Mouse (Mus musculus): Measurements from ENCODE around the gene Ccl1. TPM values are rescaled to one million over a fixed set of nuclear protein-coding genes. Genes with fewer than 3 reads are reported as not detected.

Ccl1 gene
- polyA plus RNA-seq, 1 experiment from 2014 or later: not detected

DNA sequence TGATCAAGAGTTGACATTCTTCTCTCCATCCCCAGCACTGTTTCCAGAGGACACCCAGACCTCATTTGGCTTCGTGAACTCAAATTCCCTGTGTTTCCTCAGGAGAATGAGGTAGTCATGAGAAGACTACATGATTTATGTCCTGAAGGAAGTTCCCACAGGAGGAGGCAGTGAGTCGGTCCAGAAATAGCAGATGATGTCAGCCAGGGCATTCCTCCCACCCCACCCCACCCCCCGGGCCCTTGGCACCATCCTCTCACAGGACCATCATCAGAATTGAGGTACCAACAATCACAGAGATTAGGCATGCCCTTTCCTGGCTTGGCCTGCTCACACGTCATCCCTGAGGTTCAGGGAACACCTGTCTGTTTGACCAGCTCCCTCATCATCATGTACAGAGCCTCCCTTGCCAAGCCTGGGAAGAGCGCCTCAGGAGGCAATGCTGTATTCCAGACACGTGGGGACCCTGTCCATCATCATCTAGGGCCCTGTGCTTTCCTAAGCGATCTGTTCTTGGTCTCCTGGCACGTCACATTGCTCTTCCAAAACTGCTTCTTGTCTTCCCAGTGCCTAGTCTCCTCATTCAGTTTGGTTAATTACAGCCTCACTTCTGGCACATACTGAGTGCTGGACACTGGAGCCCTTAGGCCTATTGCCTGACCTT lies 31.2 kb downstream of the Ccl1 start:
- Histone ChIP-seq H3K4me1 (replicated peaks; ENCODE audit: control insufficient read depth, insufficient read depth, low read length) (no peaks in the 10 kb centered on the region), H3K27ac (ENCODE audit: low read depth, low read length) (no peak overlapping the region), H3K4me2 (no peak overlapping the region), H3K27me3 (replicated peaks; ENCODE audit: control insufficient read depth, insufficient read depth, low read length) (no peaks in the 10 kb centered on the region), H3K36me3 (ENCODE audit: control insufficient read depth, insufficient read depth, low read length) (no peaks in the 10 kb centered on the region), H3K9me3 (ENCODE audit: control insufficient read depth, low read length) (no peaks in the 10 kb centered on the region), H3K4me3 (ENCODE audit: low read depth, low read length) (no peak overlapping the region), H3K9ac (ENCODE audit: low read depth, low read length) (no peak overlapping the region)
- DNase-seq (ENCODE audit: low spot score) (no peak), ATAC-seq (replicated peaks; ENCODE audit: low FRiP score) (no peak)
- 60% methylated on average over 8 of the region's 8 CpGs for WGBS

DNA sequence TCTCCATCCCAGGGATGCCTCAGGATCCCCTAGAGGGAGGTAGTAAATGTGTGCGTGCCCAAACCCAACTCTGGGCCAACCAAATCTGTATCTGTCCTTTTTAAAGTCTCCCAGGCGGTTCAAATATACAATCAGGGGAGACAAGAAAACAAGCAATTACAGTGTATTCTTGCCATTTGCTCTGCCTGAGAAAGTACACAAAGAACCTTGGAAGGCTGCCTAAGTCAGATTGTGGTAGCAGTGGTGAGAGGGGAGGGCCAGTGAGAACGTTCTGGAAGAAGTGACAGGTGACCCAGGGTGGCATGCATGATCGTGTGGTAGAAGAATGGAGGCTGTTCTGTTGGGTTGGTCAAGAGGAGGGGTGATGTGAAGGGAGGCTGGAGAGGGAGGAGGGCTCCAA lies 46.4 kb downstream of the Ccl1 start:
- H3K27ac ChIP-seq (ENCODE audit: low read depth, low read length): no peak overlapping the region
- H3K4me1 ChIP-seq (replicated peaks; ENCODE audit: control insufficient read depth, insufficient read depth, low read length): no peaks in the 10 kb centered on the region
- DNase-seq (ENCODE audit: low spot score) (no peak), ATAC-seq (replicated peaks; ENCODE audit: low FRiP score) (no peak)
- no peaks in the 10 kb centered on the region for H3K9me3 ChIP-seq (ENCODE audit: control insufficient read depth, low read length)
- no peaks in the 10 kb centered on the region for H3K36me3 ChIP-seq (ENCODE audit: control insufficient read depth, insufficient read depth, low read length)
- H3K9ac ChIP-seq (ENCODE audit: low read depth, low read length): no peak overlapping the region
- H3K4me3 ChIP-seq (ENCODE audit: low read depth, low read length): no peak overlapping the region
- peaks cover 3% of the 10 kb centered on the region for H3K27me3 ChIP-seq (replicated peaks; ENCODE audit: control insufficient read depth, insufficient read depth, low read length)
- no peak overlapping the region for H3K4me2 ChIP-seq
- 48% methylated on average over 4 of the region's 4 CpGs for WGBS

DNA sequence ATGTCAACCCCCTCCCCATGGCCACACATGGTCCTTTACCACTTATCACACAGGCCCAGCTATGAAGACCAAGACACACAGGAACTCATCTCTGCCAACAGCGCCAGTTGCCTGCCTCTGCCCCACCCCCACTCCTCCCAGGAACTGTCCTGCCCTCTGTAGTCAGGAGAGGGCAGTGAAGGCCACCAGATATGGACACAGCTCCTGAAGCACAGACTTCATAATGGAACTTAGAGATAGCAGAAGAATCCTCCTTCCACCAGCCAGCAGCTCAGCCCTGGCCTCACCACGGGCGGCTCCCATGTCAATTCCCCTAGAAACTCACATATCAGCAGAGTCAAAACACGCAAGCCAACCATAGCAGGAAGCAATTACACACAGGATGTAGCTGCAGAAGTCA lies 49.9 kb downstream of the Ccl1 start:
- DNase-seq (ENCODE audit: low spot score) (peak; percentile 36), ATAC-seq (replicated peaks; ENCODE audit: low FRiP score) (0 out of 2 replicates have a peak, but pooled peaks have one; percentile 26)
- peaks cover 3% of the 10 kb centered on the region for H3K27me3 ChIP-seq (replicated peaks; ENCODE audit: control insufficient read depth, insufficient read depth, low read length)
- no peak overlapping the region for H3K27ac ChIP-seq (ENCODE audit: low read depth, low read length)
- H3K4me1 ChIP-seq (replicated peaks; ENCODE audit: control insufficient read depth, insufficient read depth, low read length): no peaks in the 10 kb centered on the region
- no peak overlapping the region for H3K4me3 ChIP-seq (ENCODE audit: low read depth, low read length)
- H3K36me3 ChIP-seq (ENCODE audit: control insufficient read depth, insufficient read depth, low read length): no peaks in the 10 kb centered on the region
- no peak overlapping the region for H3K4me2 ChIP-seq
- WGBS: 16% methylated on average over 4 of the region's 4 CpGs
- no peak overlapping the region for H3K9ac ChIP-seq (ENCODE audit: low read depth, low read length)
- H3K9me3 ChIP-seq (ENCODE audit: control insufficient read depth, low read length): no peaks in the 10 kb centered on the region

DNA sequence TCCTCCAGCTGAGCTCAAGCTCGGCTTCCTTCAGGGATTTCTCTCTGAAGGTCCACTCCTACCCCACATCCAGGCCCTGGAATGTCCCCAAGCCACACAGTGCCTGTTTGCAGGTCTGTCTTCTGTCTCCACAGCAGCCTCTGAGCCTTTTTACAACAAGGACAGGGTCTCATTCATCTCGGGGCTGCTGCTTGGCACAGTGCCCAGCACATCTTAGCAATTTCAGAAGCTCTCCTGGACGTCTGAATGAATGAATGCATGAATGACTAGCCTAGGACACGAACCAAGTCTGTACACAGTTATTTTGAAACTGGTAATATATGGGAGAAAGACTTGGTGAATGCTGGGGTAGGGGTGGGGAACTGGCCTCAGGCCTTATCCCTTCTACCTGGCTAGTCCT lies 52.1 kb downstream of the Ccl1 start:
- H3K36me3 ChIP-seq (ENCODE audit: control insufficient read depth, insufficient read depth, low read length): no peaks in the 10 kb centered on the region
- no peak overlapping the region for H3K27ac ChIP-seq (ENCODE audit: low read depth, low read length)
- H3K9ac ChIP-seq (ENCODE audit: low read depth, low read length): no peak overlapping the region
- ATAC-seq (replicated peaks; ENCODE audit: low FRiP score): no peak
- 45% methylated on average over 4 of the region's 4 CpGs for WGBS
- H3K4me1 ChIP-seq (replicated peaks; ENCODE audit: control insufficient read depth, insufficient read depth, low read length): no peaks in the 10 kb centered on the region
- no peak overlapping the region for H3K4me2 ChIP-seq
- no peak overlapping the region for H3K4me3 ChIP-seq (ENCODE audit: low read depth, low read length)
- no peak for DNase-seq (ENCODE audit: low spot score)
- no peaks in the 10 kb centered on the region for H3K27me3 ChIP-seq (replicated peaks; ENCODE audit: control insufficient read depth, insufficient read depth, low read length)
- H3K9me3 ChIP-seq (ENCODE audit: control insufficient read depth, low read length): no peaks in the 10 kb centered on the region

DNA sequence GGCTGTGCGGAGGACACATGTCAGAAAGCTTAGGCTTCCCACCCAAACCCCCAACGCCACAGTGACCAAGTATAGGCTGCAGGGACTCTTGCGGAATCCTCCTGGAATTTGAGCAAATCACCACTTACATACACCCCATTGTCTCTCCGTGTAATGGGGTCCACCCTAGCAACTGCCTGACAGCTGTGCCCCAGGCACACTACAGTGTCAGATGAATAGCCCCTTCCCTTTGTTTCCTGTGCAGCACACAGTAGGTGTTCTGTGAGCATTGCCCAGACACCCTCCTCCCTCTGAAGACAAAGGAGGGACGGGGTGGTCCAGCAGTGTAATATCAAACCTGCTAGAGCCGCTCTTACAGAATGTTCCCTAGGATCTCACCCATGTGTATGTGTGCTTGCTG lies 54.2 kb downstream of the Ccl1 start:
- DNase-seq (ENCODE audit: low spot score): no peak
- Histone ChIP-seq H3K4me2 (no peak overlapping the region), H3K4me1 (replicated peaks; ENCODE audit: control insufficient read depth, insufficient read depth, low read length) (no peaks in the 10 kb centered on the region), H3K9ac (ENCODE audit: low read depth, low read length) (no peak overlapping the region), H3K4me3 (ENCODE audit: low read depth, low read length) (no peak overlapping the region), H3K9me3 (ENCODE audit: control insufficient read depth, low read length) (no peaks in the 10 kb centered on the region), H3K36me3 (ENCODE audit: control insufficient read depth, insufficient read depth, low read length) (no peaks in the 10 kb centered on the region), H3K27me3 (replicated peaks; ENCODE audit: control insufficient read depth, insufficient read depth, low read length) (no peaks in the 10 kb centered on the region), H3K27ac (ENCODE audit: low read depth, low read length) (no peak overlapping the region)
- no peak for ATAC-seq (replicated peaks; ENCODE audit: low FRiP score)
- 78% methylated on average over 6 of the region's 6 CpGs for WGBS

DNA sequence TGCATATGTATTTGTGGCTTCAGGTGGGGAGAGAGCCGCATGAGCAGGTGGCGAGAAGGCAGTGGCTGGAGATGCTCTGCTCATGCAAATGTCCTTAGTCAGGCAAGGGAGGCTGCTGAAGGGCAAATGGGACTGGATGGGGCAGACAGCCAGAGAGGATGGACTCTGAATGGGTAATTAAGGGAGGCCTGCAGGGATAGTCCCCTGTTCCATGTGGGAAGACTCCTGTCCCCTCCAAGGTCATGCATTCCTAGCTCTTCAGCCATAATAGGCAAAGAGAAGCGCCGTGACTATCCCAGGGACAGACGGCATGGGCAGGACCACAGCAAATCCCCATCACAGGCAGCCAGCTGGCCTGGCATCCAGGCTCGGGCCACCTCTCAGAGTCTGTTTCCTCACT lies 55.5 kb downstream of the Ccl1 start:
- Histone ChIP-seq H3K9ac (ENCODE audit: low read depth, low read length) (no peak overlapping the region), H3K4me1 (replicated peaks; ENCODE audit: control insufficient read depth, insufficient read depth, low read length) (no peaks in the 10 kb centered on the region), H3K36me3 (ENCODE audit: control insufficient read depth, insufficient read depth, low read length) (no peaks in the 10 kb centered on the region), H3K27me3 (replicated peaks; ENCODE audit: control insufficient read depth, insufficient read depth, low read length) (no peaks in the 10 kb centered on the region), H3K27ac (ENCODE audit: low read depth, low read length) (no peak overlapping the region), H3K9me3 (ENCODE audit: control insufficient read depth, low read length) (no peaks in the 10 kb centered on the region), H3K4me3 (ENCODE audit: low read depth, low read length) (no peak overlapping the region), H3K4me2 (no peak overlapping the region)
- no peak for DNase-seq (ENCODE audit: low spot score)
- ATAC-seq (replicated peaks; ENCODE audit: low FRiP score): no peak
- WGBS: 85% methylated on average over 6 of the region's 6 CpGs

DNA sequence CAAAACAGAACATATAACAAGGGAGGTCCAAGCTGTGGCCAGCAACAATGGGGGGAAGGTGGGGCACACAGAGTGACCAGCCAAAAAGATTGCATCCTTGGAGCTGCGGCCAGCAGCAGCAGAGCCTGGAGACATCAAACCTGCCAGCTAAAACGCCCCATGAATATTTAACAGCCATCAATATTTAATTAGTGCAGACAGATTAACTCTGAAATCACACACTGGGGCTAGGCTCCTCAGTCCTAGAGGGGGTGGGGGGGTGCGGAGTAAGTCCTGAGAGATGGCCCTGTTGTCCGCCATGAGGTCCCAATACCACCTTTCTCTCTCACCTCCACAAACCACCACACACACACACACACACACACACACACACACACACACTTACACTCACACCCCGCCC lies 68.1 kb downstream of the Ccl1 start:
- Histone ChIP-seq H3K27me3 (replicated peaks; ENCODE audit: control insufficient read depth, insufficient read depth, low read length) (peaks cover 4% of the 10 kb centered on the region; the same call in 1 of the 2 replicates), H3K27ac (ENCODE audit: low read depth, low read length) (no peak overlapping the region)
- 63% methylated on average over 5 of the region's 5 CpGs for WGBS

DNA sequence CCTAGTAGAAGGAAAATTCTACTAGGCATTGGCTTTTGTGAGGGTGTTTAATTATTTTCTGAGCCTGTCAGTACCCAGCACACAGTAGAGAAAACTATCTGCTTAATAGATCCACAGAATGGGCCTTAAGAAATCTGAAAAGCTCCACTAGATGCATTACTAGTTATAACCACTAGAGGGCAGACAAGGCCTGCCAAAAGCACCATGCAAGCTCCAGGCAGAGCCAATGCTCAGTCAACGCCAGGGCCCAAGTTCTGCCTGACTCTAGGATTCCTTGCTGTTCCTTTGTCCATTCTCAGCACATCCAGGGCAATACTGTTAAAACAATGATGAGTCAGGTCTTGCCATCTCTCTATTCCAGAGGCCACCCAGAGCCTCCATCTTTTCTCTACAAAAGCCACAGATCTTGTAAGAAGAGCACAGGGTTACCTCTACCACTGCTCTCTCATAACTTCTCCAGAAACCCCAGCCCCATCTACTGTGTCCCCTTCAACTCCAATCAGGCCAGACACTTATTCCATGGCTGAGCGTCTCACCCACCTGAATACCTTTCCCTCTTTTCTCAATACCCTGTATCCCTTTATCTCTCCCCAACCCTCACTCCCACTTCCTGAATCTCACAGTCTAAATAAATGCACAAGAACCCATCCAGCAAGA lies 69.8 kb downstream of the Ccl1 start:
- no peak overlapping the region for H3K4me2 ChIP-seq
- WGBS: 30% methylated on average over 2 of the region's 2 CpGs
- H3K27ac ChIP-seq (ENCODE audit: low read depth, low read length): no peak overlapping the region
- H3K9me3 ChIP-seq (ENCODE audit: control insufficient read depth, low read length): no peaks in the 10 kb centered on the region
- no peak for DNase-seq (ENCODE audit: low spot score)
- H3K27me3 ChIP-seq (replicated peaks; ENCODE audit: control insufficient read depth, insufficient read depth, low read length): peaks cover 10% of the 10 kb centered on the region
- no peaks in the 10 kb centered on the region for H3K4me1 ChIP-seq (replicated peaks; ENCODE audit: control insufficient read depth, insufficient read depth, low read length)
- H3K9ac ChIP-seq (ENCODE audit: low read depth, low read length): no peak overlapping the region
- ATAC-seq (replicated peaks; ENCODE audit: low FRiP score): no peak
- H3K4me3 ChIP-seq (ENCODE audit: low read depth, low read length): no peak overlapping the region
- H3K36me3 ChIP-seq (ENCODE audit: control insufficient read depth, insufficient read depth, low read length): no peaks in the 10 kb centered on the region

More for the DNA sequence above, 68.1 kb downstream of the Ccl1 start:
- DNase-seq (ENCODE audit: low spot score): no peak
- H3K36me3 ChIP-seq (ENCODE audit: control insufficient read depth, insufficient read depth, low read length): no peaks in the 10 kb centered on the region
- H3K4me2 ChIP-seq: no peak overlapping the region
- no peaks in the 10 kb centered on the region for H3K9me3 ChIP-seq (ENCODE audit: control insufficient read depth, low read length)
- no peaks in the 10 kb centered on the region for H3K4me1 ChIP-seq (replicated peaks; ENCODE audit: control insufficient read depth, insufficient read depth, low read length)
- ATAC-seq (replicated peaks; ENCODE audit: low FRiP score): no peak
- no peak overlapping the region for H3K4me3 ChIP-seq (ENCODE audit: low read depth, low read length)
- H3K9ac ChIP-seq (ENCODE audit: low read depth, low read length): no peak overlapping the region

DNA sequence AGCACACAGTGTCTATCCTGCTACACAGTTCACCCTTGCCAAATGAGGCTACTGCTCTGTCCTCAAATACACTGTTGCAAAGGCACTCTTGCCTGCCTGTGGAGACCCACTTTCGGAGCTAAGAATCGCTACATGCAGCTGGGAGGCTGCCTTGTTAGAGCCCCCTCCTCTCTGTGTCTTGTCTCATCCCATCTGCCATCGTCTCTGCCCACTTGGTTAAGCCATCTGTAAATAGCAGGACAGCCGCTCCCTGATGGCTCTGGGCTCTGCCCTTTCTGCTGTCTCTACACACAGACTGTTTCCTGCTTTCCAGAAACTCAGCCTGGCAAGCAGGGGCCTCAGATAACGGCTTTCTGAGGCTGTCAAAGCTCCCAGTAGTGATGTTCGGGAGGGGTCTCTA lies 71.5 kb downstream of the Ccl1 start:
- Histone ChIP-seq H3K4me2 (no peak overlapping the region), H3K36me3 (ENCODE audit: control insufficient read depth, insufficient read depth, low read length) (no peaks in the 10 kb centered on the region), H3K27ac (ENCODE audit: low read depth, low read length) (no peak overlapping the region), H3K9me3 (ENCODE audit: control insufficient read depth, low read length) (no peaks in the 10 kb centered on the region), H3K4me1 (replicated peaks; ENCODE audit: control insufficient read depth, insufficient read depth, low read length) (no peaks in the 10 kb centered on the region), H3K27me3 (replicated peaks; ENCODE audit: control insufficient read depth, insufficient read depth, low read length) (peaks cover 10% of the 10 kb centered on the region), H3K9ac (ENCODE audit: low read depth, low read length) (no peak overlapping the region), H3K4me3 (ENCODE audit: low read depth, low read length) (no peak overlapping the region)
- ATAC-seq (replicated peaks; ENCODE audit: low FRiP score): no peak
- 49% methylated on average over 6 of the region's 6 CpGs for WGBS
- DNase-seq (ENCODE audit: low spot score): no peak

Measured in liver, embryonic 11.5 days (tissue).